ENCODE assay signal across 9 mouse cellular contexts in genomic region chr5:146914088-146914766, GRCm38 (mm10). TPM values are rescaled to one million over a fixed set of nuclear protein-coding genes. Genes with fewer than 3 reads are reported as not detected.
DNase-seq lines count a peak whose midpoint lies in the region; ATAC-seq and TF ChIP-seq lines count a peak whose summit lies in the region.
"Had no signal": no experiment of that assay in that cellular context is flagged by ENCODE, and none has a peak within 500 bp of the region (broad histone marks: within the 10 kb centered on the region; RNA-seq: fewer than 3 reads in every experiment).

No protein-coding gene starts in this region.

- TF ChIP-seq CTCF in hindbrain, postnatal 0 days (IDR thresholded peaks at IDR 0.05; ENCODE audit: low read depth) = peak; percentile 87

- H3K27me3 ChIP-seq in forebrain, embryonic 10.5 days (ENCODE audit: poor library complexity, severe bottlenecking) = peaks cover 28% of the 10 kb centered on the region
- H3K27me3 ChIP-seq in hindbrain, postnatal 0 days (ENCODE audit: insufficient read depth, low read length) = no peaks in the 10 kb centered on the region
- H3K27me3 ChIP-seq in midbrain, embryonic 12.5 days = peaks cover 35% of the 10 kb centered on the region

- ATAC-seq in hindbrain, postnatal 0 days = peak; percentile 83; the same call in 1 of the 2 replicates
- ATAC-seq in midbrain, embryonic 12.5 days (ENCODE audit: low FRiP score, low read depth) = peak; percentile 60; the same call in 1 of the 2 replicates

- H3K4me1 ChIP-seq in forebrain, embryonic 10.5 days = peaks cover 7% of the 10 kb centered on the region
- no peaks in the 10 kb centered on the region for H3K4me1 ChIP-seq in hindbrain, postnatal 0 days (ENCODE audit: insufficient read depth, low read length)
- H3K4me1 ChIP-seq in midbrain, embryonic 12.5 days = no peaks in the 10 kb centered on the region

- H3K4me2 ChIP-seq in hindbrain, postnatal 0 days (ENCODE audit: low read depth, low read length) = no peak overlapping the region
- H3K4me2 ChIP-seq in midbrain, embryonic 12.5 days (replicated peaks) = no peak overlapping the region

- WGBS in forebrain, embryonic 10.5 days = 29% methylated on average over 9 of the region's 9 CpGs
- WGBS in hindbrain, postnatal 0 days = 25% methylated on average over 9 of the region's 9 CpGs
- 32% methylated on average over 9 of the region's 9 CpGs for WGBS in midbrain, embryonic 12.5 days

- no peaks in the 10 kb centered on the region for H3K9me3 ChIP-seq in forebrain, embryonic 10.5 days
- no peaks in the 10 kb centered on the region for H3K9me3 ChIP-seq in hindbrain, postnatal 0 days (ENCODE audit: low read length)
- H3K9me3 ChIP-seq in midbrain, embryonic 12.5 days = no peaks in the 10 kb centered on the region

- H3K9ac ChIP-seq in hindbrain, postnatal 0 days (replicated peaks; ENCODE audit: low read length) = no peak overlapping the region
- no peak overlapping the region for H3K9ac ChIP-seq in midbrain, embryonic 12.5 days (replicated peaks)

- no peaks in the 10 kb centered on the region for H3K36me3 ChIP-seq in forebrain, embryonic 10.5 days (replicated peaks)
- H3K36me3 ChIP-seq in hindbrain, postnatal 0 days (ENCODE audit: insufficient read depth, low read length) = no peaks in the 10 kb centered on the region
- no peaks in the 10 kb centered on the region for H3K36me3 ChIP-seq in midbrain, embryonic 12.5 days

- peak; percentile 33 for DNase-seq in gastrocnemius, adult 18-20 months (ENCODE audit: low spot score)
- DNase-seq in gastrocnemius, adult 8-10 months (ENCODE audit: low spot score in 2 of 2) = no peak
- peak; percentile 77 for DNase-seq in adrenal gland, postnatal 14 days
- peak; percentile 55 for DNase-seq in forebrain, embryonic 10.5 days (ENCODE audit: extremely low spot score, low spot score)
- DNase-seq in hindbrain, postnatal 0 days (ENCODE audit: low spot score) = peak; percentile 79
- DNase-seq in left cerebral cortex, postnatal 36 days (ENCODE audit: low spot score in 2 of 2) = peak; percentile 35 to 37
- DNase-seq in spleen, postnatal 14 days (ENCODE audit: low spot score in 2 of 2) = peak; percentile 16 to 43

- intact Hi-C loops in left cerebral cortex, postnatal 36 days (cut with DNase I) = loop anchor here (1.0 to 5.0 kb wide), 4 partner anchors 313 to 405 kb away; no protein-coding TSS in a partner anchor

- no peak overlapping the region for H3K27ac ChIP-seq in forebrain, embryonic 10.5 days
- no peak overlapping the region for H3K27ac ChIP-seq in hindbrain, postnatal 0 days
- H3K27ac ChIP-seq in midbrain, embryonic 12.5 days (replicated peaks) = no peak overlapping the region
- H3K27ac ChIP-seq: macrophage had no signal

- H3K4me3 ChIP-seq in forebrain, embryonic 10.5 days = no peak overlapping the region
- H3K4me3 ChIP-seq in hindbrain, postnatal 0 days (ENCODE audit: low read length) = no peak overlapping the region
- H3K4me3 ChIP-seq in midbrain, embryonic 12.5 days = no peak overlapping the region

RNA-seq across cellular contexts. Expression of gene Gtf3a, which starts 34.2 kb away (rescaled TPM):
- 10 to 100 TPM; 26.4 to 27.9 TPM for total RNA-seq in gastrocnemius, adult 18-20 months (2021)
- total RNA-seq in gastrocnemius, adult 8-10 months (2022) = 10 to 100 TPM; 26.2 to 31.3 (median 28.5) TPM
- total RNA-seq in adrenal gland, postnatal 14 days (2021) = 32.3 and 34.8 TPM in 2 replicates
- polyA plus RNA-seq in forebrain, embryonic 10.5 days (2016; fragmentation: Nextera tagmentation; extraction: Ambion mirVana) = 149 and 150 TPM in 2 replicates
- 53.3 and 71.5 TPM in 2 replicates for total RNA-seq in hindbrain, postnatal 0 days (2014; rRNA removed)
- polyA plus RNA-seq in hindbrain, postnatal 0 days (2015; fragmentation: Nextera tagmentation; extraction: Ambion mirVana) = 94.0 and 96.6 TPM in 2 replicates
- 10 to 100 TPM; 21.0 to 27.2 TPM for total RNA-seq in left cerebral cortex, postnatal 36 days (2021)
- polyA plus RNA-seq in midbrain, embryonic 12.5 days (2016; fragmentation: Nextera tagmentation; extraction: Ambion mirVana) = 90.9 and 99.8 TPM in 2 replicates

RNA-seq across cellular contexts. Expression of gene Mtif3, which starts 49.4 kb away (rescaled TPM):
- 10 to 100 TPM; 22.1 to 24.3 TPM for total RNA-seq in gastrocnemius, adult 18-20 months (2021)
- total RNA-seq in gastrocnemius, adult 8-10 months (2022) = 10 to 100 TPM; 22.4 to 28.6 (median 23.5) TPM
- total RNA-seq in adrenal gland, postnatal 14 days (2021) = 28.5 and 31.7 TPM in 2 replicates
- polyA plus RNA-seq in forebrain, embryonic 10.5 days (2016; fragmentation: Nextera tagmentation; extraction: Ambion mirVana) = 20.7 and 22.4 TPM in 2 replicates
- total RNA-seq in hindbrain, postnatal 0 days (2014; rRNA removed) = 9.9 and 11.7 TPM in 2 replicates
- 20.3 and 21.1 TPM in 2 replicates for polyA plus RNA-seq in hindbrain, postnatal 0 days (2015; fragmentation: Nextera tagmentation; extraction: Ambion mirVana)
- 10 to 100 TPM; 18.5 to 19.9 TPM for total RNA-seq in left cerebral cortex, postnatal 36 days (2021)
- polyA plus RNA-seq in midbrain, embryonic 12.5 days (2016; fragmentation: Nextera tagmentation; extraction: Ambion mirVana) = 21.1 and 22.5 TPM in 2 replicates

Comparison
In these comparisons a context has a peak if more than half of its experiments do, and no peak if none do; other contexts are left out.
1. DNase-seq: peak in gastrocnemius, adult 18-20 months (single experiment), adrenal gland, postnatal 14 days (single experiment), forebrain, embryonic 10.5 days (single experiment), hindbrain, postnatal 0 days (single experiment), left cerebral cortex, postnatal 36 days (2 of 2) and spleen, postnatal 14 days (2 of 2); none in gastrocnemius, adult 8-10 months (0 of 2).